In the genomic region with DNA sequence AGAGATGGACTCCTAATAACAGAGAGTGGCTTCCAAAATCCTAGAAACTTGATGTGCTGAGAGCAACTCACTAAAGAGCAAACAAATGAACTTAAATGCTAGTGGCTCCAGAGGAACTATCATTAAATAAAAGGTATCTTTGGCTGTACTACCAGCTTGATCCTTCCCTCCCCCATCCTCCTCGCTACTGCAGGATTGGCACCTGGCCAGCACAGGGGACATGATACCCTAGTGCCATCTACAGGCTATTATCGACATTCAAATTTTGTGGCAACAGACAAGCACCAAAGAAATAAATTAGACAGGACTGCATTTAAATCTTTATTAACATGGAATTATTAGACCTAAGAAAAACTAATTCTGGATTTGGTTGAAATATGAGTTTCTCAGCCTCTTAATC, we compare ENCODE assay signal across 8 mouse cellular contexts. TPM values are rescaled to one million over a fixed set of nuclear protein-coding genes. Genes with fewer than 3 reads are reported as not detected.
A peak's percentile ranks its signal among the peaks of the same experiment; 100 is the strongest.
DNase-seq lines count a peak whose midpoint lies in the region; ATAC-seq and TF ChIP-seq lines count a peak whose summit lies in the region.

No protein-coding gene starts in this region.

- no peak for TF ChIP-seq POLR2A in cortical plate, adult 2 months (IDR thresholded peaks at IDR 0.05; ENCODE audit: extremely low read depth, insufficient read depth, low read length)
- no peak for TF ChIP-seq POLR2A in limb, embryonic 14.5 days (IDR thresholded peaks at IDR 0.05; ENCODE audit: borderline replicate concordance, extremely low read depth, insufficient read depth, insufficient read length)

- H3K27ac ChIP-seq in cortical plate, adult 2 months (ENCODE audit: insufficient read depth, low read length) = no peak overlapping the region
- H3K27ac ChIP-seq in kidney, postnatal 0 days = no peak overlapping the region
- no peak overlapping the region for H3K27ac ChIP-seq in limb, embryonic 14.5 days (replicated peaks; ENCODE audit: low read depth, low read length)

- WGBS in kidney, postnatal 0 days = 2% methylated on average over 2 of the region's 2 CpGs
- 3% methylated on average over 2 of the region's 2 CpGs for WGBS in limb, embryonic 14.5 days

- TF ChIP-seq CTCF in cortical plate, adult 2 months (IDR thresholded peaks at IDR 0.05; ENCODE audit: extremely low read depth, insufficient read depth, low read length) = peak; percentile 85
- TF ChIP-seq CTCF in kidney, postnatal 0 days (IDR thresholded peaks at IDR 0.05; ENCODE audit: low read depth) = peak; percentile 74

- H3K36me3 ChIP-seq in kidney, postnatal 0 days (ENCODE audit: insufficient read depth, low read length) = no peaks in the 10 kb centered on the region
- H3K36me3 ChIP-seq in limb, embryonic 14.5 days (ENCODE audit: control insufficient read depth, insufficient read depth, low read length) = peaks cover 6% of the 10 kb centered on the region; the same call in 1 of the 2 replicates

- peak; percentile 20 for DNase-seq in thymus, postnatal 4 days
- DNase-seq in thymus, postnatal 14 days = no peak
- DNase-seq in gastrocnemius, postnatal 10 days = peak; percentile 74
- DNase-seq in kidney, postnatal 0 days (ENCODE audit: low spot score) = peak; percentile 80
- DNase-seq in limb, embryonic 14.5 days (ENCODE audit: low spot score) = peak; percentile 74
- DNase-seq in ovary, postnatal 10 days (ENCODE audit: low spot score) = peak; percentile 36
- DNase-seq in spleen, postnatal 36 days (ENCODE audit: low spot score in 2 of 2) = no peak

- no peak overlapping the region for H3K9ac ChIP-seq in kidney, postnatal 0 days (ENCODE audit: low read depth, low read length)
- H3K9ac ChIP-seq in limb, embryonic 14.5 days (ENCODE audit: low read depth, low read length, severe bottlenecking) = no peak overlapping the region

- ATAC-seq in kidney, postnatal 0 days (replicated peaks; ENCODE audit: low FRiP score, low read depth) = 0 out of 2 replicates have a peak, but pooled peaks have one; percentile 52
- peak; percentile 30 for ATAC-seq in limb, embryonic 14.5 days (ENCODE audit: low FRiP score, low read depth)

- peak overlapping the region; percentile 3; the same call in 1 of the 2 replicates for H3K4me3 ChIP-seq in cortical plate, adult 2 months (ENCODE audit: insufficient read depth, low read length)
- H3K4me3 ChIP-seq in kidney, postnatal 0 days (replicated peaks; ENCODE audit: low read depth, low read length) = no peak overlapping the region
- peak overlapping the region; percentile 13; the same call in 1 of the 2 replicates for H3K4me3 ChIP-seq in limb, embryonic 14.5 days (replicated peaks; ENCODE audit: low read length)

- no peaks in the 10 kb centered on the region for H3K27me3 ChIP-seq in kidney, postnatal 0 days (ENCODE audit: insufficient read depth, low read length)
- H3K27me3 ChIP-seq in limb, embryonic 14.5 days (ENCODE audit: control insufficient read depth, insufficient read depth, low read length) = no peaks in the 10 kb centered on the region

- H3K4me1 ChIP-seq in cortical plate, adult 2 months (ENCODE audit: control insufficient read depth, insufficient read depth, low read length) = peaks cover 1% of the 10 kb centered on the region; the same call in 1 of the 2 replicates
- H3K4me1 ChIP-seq in kidney, postnatal 0 days (replicated peaks; ENCODE audit: insufficient read depth, low read length) = no peaks in the 10 kb centered on the region
- H3K4me1 ChIP-seq in limb, embryonic 14.5 days (ENCODE audit: control insufficient read depth, insufficient read depth, low read length) = peaks cover 5% of the 10 kb centered on the region

- H3K9me3 ChIP-seq in kidney, postnatal 0 days (replicated peaks; ENCODE audit: low read length) = no peaks in the 10 kb centered on the region
- no peaks in the 10 kb centered on the region for H3K9me3 ChIP-seq in limb, embryonic 14.5 days (ENCODE audit: control insufficient read depth, low read length)

- peak overlapping the region; percentile 17; the same call in 1 of the 2 replicates for H3K4me2 ChIP-seq in kidney, postnatal 0 days (ENCODE audit: low read length)
- H3K4me2 ChIP-seq in limb, embryonic 14.5 days (replicated peaks; ENCODE audit: low read depth, low read length, severe bottlenecking) = peak overlapping the region; percentile 24; the same call in 1 of the 2 replicates

RNA-seq across cellular contexts. Expression of a gene that starts 6.0 kb away (rescaled TPM):
- polyA plus RNA-seq in cortical plate, adult 2 months (2012; rRNA removed) = 62.3 and 68.3 TPM in 2 replicates
- 1 to 10 TPM; 3.2 to 4.4 TPM for total RNA-seq in gastrocnemius, postnatal 10 days (2021)
- polyA plus RNA-seq in kidney, postnatal 0 days (2015; fragmentation: Nextera tagmentation; extraction: Ambion mirVana) = 8.1 and 8.8 TPM in 2 replicates
- polyA plus RNA-seq in limb, embryonic 14.5 days (2012; rRNA removed) = 6.4 and 7.3 TPM in 2 replicates
- polyA plus RNA-seq in limb, embryonic 14.5 days (2014; fragmentation: Nextera tagmentation; extraction: Ambion mirVana) = 44.0 and 53.0 TPM in 2 replicates

Comparison
In these comparisons a context has a peak if more than half of its experiments do, and no peak if none do; other contexts are left out.
1. DNase-seq: peak in thymus, postnatal 4 days (single experiment), gastrocnemius, postnatal 10 days (single experiment), kidney, postnatal 0 days (single experiment), limb, embryonic 14.5 days (single experiment) and ovary, postnatal 10 days (single experiment); none in thymus, postnatal 14 days (single experiment) and spleen, postnatal 36 days (0 of 2).